7 mouse cellular contexts compared by ENCODE assay signal in the genomic region with DNA sequence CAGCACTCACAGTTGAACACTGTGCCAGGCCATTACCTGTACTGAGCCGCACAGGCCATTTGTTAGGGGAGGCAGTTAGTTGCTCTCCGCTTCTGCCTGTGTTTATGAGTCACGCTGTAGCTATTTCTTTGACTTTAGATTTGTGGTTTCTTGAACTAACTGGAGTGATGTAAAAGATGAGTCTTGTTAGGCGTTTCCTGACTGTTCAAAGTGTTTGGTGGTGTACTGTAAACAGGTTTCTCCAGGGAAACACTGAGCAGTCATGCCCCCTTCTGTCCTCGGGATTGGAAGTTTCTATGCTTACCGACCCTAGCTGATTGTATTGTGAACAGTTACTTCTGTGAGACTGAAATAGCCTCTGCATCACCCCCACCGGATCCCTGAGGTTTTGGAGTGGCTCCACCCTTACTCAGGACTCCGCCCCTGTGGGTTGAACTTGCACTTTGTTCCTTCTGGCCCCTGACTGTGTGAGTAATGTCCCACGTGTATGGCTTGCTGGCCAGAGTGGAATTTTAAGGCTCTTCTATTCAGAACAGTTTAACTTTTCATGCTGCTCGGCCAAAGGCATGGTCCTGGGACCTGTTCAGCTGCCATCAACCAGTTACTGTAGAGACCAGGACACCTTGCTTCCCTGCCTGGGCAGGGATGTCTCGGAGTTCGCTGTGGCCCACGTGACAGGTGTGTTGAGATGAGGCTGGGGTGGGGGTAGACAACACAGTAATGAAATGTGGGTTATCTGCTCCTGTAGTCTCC. TPM values are rescaled to one million over a fixed set of nuclear protein-coding genes. Genes with fewer than 3 reads are reported as not detected.
DNase-seq lines count a peak whose midpoint lies in the region; ATAC-seq and TF ChIP-seq lines count a peak whose summit lies in the region.

No protein-coding gene starts in this region.

- H3K36me3 ChIP-seq in liver, embryonic 15.5 days (replicated peaks): no peaks in the 10 kb centered on the region
- H3K36me3 ChIP-seq in neural tube, embryonic 14.5 days (ENCODE audit: control insufficient read depth, insufficient read depth, low read length): no peaks in the 10 kb centered on the region

- WGBS in liver, embryonic 15.5 days (ENCODE audit: insufficient replicate concordance): 4% methylated on average over 13 of the region's 13 CpGs
- WGBS in neural tube, embryonic 14.5 days: 7% methylated on average over 13 of the region's 13 CpGs

- DNase-seq in Muller cell, postnatal 12 days (ENCODE audit: inconsistent ontology term): peak; percentile 96
- DNase-seq in brain, embryonic 14.5 days (ENCODE audit: low read depth): peak; percentile 39
- DNase-seq in gastrocnemius, postnatal 14 days: peak; percentile 79
- peak; percentile 91 for DNase-seq in induced T-regulatory cell, adult 2 months (ENCODE audit: low read depth)
- DNase-seq in urinary bladder, postnatal 14 days (ENCODE audit: low spot score): peak; percentile 79

- intact Hi-C loops in gastrocnemius, postnatal 14 days (cut with DNase I; ENCODE audit: low total_unique reads): no loop called here

- peaks cover 54% of the 10 kb centered on the region for H3K4me1 ChIP-seq in liver, embryonic 15.5 days (replicated peaks)
- peaks cover 16% of the 10 kb centered on the region for H3K4me1 ChIP-seq in neural tube, embryonic 14.5 days (ENCODE audit: control insufficient read depth, insufficient read depth, low read length)

- no peaks in the 10 kb centered on the region for H3K9me3 ChIP-seq in liver, embryonic 15.5 days (replicated peaks)
- no peaks in the 10 kb centered on the region for H3K9me3 ChIP-seq in neural tube, embryonic 14.5 days (ENCODE audit: control insufficient read depth, low read length)

- no peak for TF ChIP-seq POLR2A in brain, embryonic 14.5 days (IDR thresholded peaks at IDR 0.05; ENCODE audit: borderline replicate concordance, extremely low read depth, insufficient read depth, insufficient read length, poor library complexity, severe bottlenecking)

- peak overlapping the region; percentile 75 for H3K27ac ChIP-seq in liver, embryonic 15.5 days (replicated peaks)
- no peak overlapping the region for H3K27ac ChIP-seq in neural tube, embryonic 14.5 days (ENCODE audit: low read depth, low read length)

- TF ChIP-seq CTCF in brain, embryonic 14.5 days (IDR thresholded peaks at IDR 0.05; ENCODE audit: borderline replicate concordance, extremely low read depth, insufficient read depth, insufficient read length): no peak

- ATAC-seq in liver, embryonic 15.5 days (ENCODE audit: insufficient read depth): peak; percentile 83
- peak; percentile 73 for ATAC-seq in neural tube, embryonic 14.5 days (ENCODE audit: low read depth)

- H3K4me2 ChIP-seq in liver, embryonic 15.5 days: peak overlapping the region; percentile 80
- peak overlapping the region; percentile 17 for H3K4me2 ChIP-seq in neural tube, embryonic 14.5 days (ENCODE audit: low read depth, low read length)

- peak overlapping the region; percentile 56 for H3K4me3 ChIP-seq in liver, embryonic 15.5 days (replicated peaks)
- H3K4me3 ChIP-seq in neural tube, embryonic 14.5 days (ENCODE audit: low read depth, low read length): no peak overlapping the region

- peak overlapping the region; percentile 52 for H3K9ac ChIP-seq in liver, embryonic 15.5 days
- H3K9ac ChIP-seq in neural tube, embryonic 14.5 days (replicated peaks; ENCODE audit: low read depth, low read length): no peak overlapping the region

- no peaks in the 10 kb centered on the region for H3K27me3 ChIP-seq in liver, embryonic 15.5 days
- H3K27me3 ChIP-seq in neural tube, embryonic 14.5 days (ENCODE audit: control insufficient read depth, insufficient read depth, low read length): no peaks in the 10 kb centered on the region

RNA-seq across cellular contexts. Expression of a gene that starts 57.0 kb away (rescaled TPM):
- polyA plus RNA-seq in brain, embryonic 14.5 days (2012; rRNA removed): 12.7 and 22.1 TPM in 2 replicates
- 10 to 100 TPM; 12.9 to 14.1 TPM for total RNA-seq in gastrocnemius, postnatal 14 days (2021)
- polyA plus RNA-seq in liver, embryonic 15.5 days (2015; fragmentation: Nextera tagmentation; extraction: Ambion mirVana): 0.90 and 0.94 TPM in 2 replicates
- 9.8 and 10.1 TPM in 2 replicates for polyA plus RNA-seq in neural tube, embryonic 14.5 days (2014; fragmentation: Nextera tagmentation; extraction: Ambion mirVana)

RNA-seq across cellular contexts. Expression of a gene that starts 58.6 kb away (rescaled TPM):
- 2.7 and 3.0 TPM in 2 replicates for polyA plus RNA-seq in brain, embryonic 14.5 days (2012; rRNA removed)
- total RNA-seq in gastrocnemius, postnatal 14 days (2021): 1 to 10 TPM; 5.3 to 7.4 TPM
- polyA plus RNA-seq in liver, embryonic 15.5 days (2015; fragmentation: Nextera tagmentation; extraction: Ambion mirVana): 4.4 and 4.6 TPM in 2 replicates
- polyA plus RNA-seq in neural tube, embryonic 14.5 days (2014; fragmentation: Nextera tagmentation; extraction: Ambion mirVana): 1.8 and 3.2 TPM in 2 replicates

Comparison
In these comparisons a context has a peak if more than half of its experiments do, and no peak if none do; other contexts are left out.
1. DNase-seq: peak in every context shown above with its lines; median percentile 96 in Muller cell, postnatal 12 days; 91 in induced T-regulatory cell, adult 2 months; 79 in gastrocnemius, postnatal 14 days; 79 in urinary bladder, postnatal 14 days; 39 in brain, embryonic 14.5 days.